Mouse (Mus musculus): Measurements from ENCODE around the gene Ncoa3.

The Ncoa3 gene

DNA sequence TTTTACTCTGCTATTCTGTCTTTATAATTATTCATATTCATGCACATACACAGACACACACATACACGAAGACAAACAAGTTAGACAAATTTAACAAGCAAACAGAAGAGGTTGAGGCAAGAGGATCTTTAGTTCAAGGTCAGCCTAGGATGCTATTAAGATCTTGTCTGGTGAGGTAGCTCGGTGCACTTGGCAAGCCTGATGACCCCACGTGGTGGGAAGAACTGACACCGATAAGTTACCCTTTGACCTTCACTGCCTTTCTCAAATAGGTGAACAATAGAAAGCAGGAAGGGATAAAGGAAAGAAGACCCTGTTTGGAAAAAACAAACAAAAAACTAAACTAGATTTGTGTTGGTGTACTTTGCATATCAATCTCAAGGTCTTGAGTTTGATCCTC lies 10.0 kb downstream of the Ncoa3 start:
- no peak for DNase-seq (ENCODE audit: low spot score)

GRCm38 (mm10) chr2:166003004-166003403 lies 10.6 kb downstream of the Ncoa3 start:
- no peak for DNase-seq (ENCODE audit: low spot score)

GRCm38 (mm10) chr2:166007046-166007445 lies 14.6 kb downstream of the Ncoa3 start:
- DNase-seq (ENCODE audit: low spot score), result no peak

GRCm38 (mm10) chr2:166008558-166009392 lies 16.3 kb downstream of the Ncoa3 start:
- no peak for DNase-seq (ENCODE audit: low spot score)

DNA sequence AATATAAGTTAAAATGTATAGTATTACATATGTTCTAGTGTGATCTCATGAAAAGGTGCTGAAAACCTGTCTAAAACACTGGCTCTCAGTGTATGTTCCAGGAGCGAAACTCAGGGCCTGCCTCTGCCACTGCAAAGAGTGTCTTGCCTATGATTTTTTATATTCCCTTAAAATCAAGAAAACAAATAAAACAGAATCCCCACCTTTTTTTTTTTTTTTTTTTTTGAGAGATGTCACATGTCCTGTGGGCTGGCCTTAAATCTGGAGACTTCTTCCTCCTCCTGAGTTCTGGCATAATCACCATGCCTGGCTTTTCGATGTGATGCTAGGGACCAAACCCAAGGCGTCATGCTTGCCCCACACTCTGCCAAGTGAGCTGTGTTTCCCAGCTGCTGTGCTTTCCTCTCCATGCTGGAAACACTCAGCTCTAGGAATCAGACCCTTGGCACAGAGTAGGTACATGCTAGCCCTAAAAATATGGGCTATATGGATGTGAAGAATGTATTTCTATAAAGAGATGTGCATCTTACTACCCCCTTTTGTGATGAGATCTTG lies 17.0 kb downstream of the Ncoa3 start:
- no peak for DNase-seq (ENCODE audit: low spot score)

DNA sequence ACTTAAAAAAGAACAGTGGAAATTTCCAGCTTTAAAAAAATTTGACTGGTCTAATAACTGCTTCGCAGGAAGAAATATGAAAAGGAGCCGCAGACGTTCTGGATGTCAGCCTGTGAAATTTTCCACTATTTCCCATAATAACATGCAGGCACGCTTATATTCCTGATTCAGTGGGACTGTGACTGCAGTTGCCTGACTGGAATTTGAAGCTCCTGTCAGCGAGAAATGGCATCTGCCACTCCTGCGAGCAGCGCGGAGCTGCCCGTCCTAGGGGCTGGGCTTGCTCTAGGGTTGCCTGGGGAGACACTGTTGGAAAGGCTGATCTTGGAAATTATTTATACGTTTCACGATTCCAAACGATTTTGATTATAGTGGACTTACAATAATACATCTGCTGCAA lies 17.9 kb downstream of the Ncoa3 start:
- DNase-seq (ENCODE audit: low spot score), result no peak

GRCm38 (mm10) chr2:166011422-166011821 lies 19.0 kb downstream of the Ncoa3 start:
- no peak for DNase-seq (ENCODE audit: low spot score)

- no peak for DNase-seq (ENCODE audit: low spot score)
These were observed 19.7 kb downstream of the Ncoa3 start for GRCm38 (mm10) chr2:166012145-166012544.

DNA sequence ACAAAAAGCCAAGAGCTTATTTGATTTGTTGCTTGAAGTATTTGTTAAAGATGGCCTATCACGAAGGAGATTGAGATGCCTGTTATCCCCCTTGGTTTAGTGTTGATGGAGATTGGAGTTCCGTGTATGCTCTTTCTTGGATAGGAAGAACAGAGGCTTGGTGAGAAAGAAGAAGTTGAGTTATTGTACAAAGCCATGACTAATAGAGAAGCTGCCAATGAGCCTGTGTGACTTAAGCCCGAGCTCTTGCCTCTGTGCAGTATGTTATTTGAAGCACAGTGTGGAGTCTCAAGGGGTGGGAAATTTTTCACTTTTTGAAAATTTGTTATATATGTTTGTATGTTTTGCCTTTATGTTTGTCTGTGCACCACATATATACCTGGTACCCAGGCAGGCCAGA lies 26.3 kb downstream of the Ncoa3 start:
- no peak for DNase-seq (ENCODE audit: low spot score)

DNA sequence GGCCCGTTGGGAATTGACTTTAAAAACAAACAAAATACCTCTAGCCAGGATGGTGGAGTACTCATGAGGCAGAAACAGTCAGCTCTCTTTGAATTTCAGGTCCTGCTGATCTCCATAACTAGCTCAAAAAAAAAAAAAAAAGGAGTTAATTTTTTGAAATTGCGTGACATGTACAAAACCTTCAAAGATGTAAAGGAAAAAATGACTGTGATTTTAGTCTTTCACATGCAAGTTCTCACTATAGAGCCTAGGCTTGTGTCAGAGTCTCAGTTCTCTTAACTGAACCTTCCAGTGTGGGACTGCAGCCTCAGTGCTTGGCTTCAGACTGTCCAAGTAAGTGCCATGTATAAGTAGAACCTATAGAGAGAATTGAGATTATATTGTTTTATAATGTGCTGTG lies 27.6 kb downstream of the Ncoa3 start:
- DNase-seq (ENCODE audit: low spot score), result no peak

DNA sequence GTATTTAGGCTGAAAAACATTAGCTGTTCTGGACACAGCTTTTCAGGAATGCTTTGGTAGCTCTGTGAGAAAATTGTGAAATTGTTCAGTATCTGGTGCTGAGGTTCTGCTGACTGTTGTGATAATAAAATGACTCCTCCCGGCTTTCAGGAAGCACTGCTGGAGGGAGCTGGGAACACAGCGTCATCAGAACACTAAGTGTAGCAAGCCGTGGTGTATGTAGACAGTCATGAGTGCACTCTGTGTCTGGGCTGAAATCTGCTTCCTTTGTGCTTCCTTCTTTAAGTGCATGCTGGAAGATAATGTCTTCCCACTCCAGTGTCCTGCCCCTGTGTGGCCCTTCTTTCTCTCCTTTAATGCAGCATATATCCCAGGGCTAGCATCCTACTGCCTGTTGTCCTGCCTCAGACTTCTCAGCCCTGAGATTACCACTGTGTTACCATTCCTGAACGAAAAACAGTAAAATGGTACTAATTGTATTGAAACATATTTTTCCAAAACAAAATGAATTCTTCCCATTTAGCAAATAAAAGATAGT lies 28.7 kb downstream of the Ncoa3 start:
- no peak for DNase-seq (ENCODE audit: low spot score)

- DNase-seq (ENCODE audit: low spot score), result no peak
These were observed 29.2 kb downstream of the Ncoa3 start for GRCm38 (mm10) chr2:166021642-166022041.

GRCm38 (mm10) chr2:166022327-166022726 lies 29.9 kb downstream of the Ncoa3 start:
- DNase-seq (ENCODE audit: low spot score), result no peak

DNA sequence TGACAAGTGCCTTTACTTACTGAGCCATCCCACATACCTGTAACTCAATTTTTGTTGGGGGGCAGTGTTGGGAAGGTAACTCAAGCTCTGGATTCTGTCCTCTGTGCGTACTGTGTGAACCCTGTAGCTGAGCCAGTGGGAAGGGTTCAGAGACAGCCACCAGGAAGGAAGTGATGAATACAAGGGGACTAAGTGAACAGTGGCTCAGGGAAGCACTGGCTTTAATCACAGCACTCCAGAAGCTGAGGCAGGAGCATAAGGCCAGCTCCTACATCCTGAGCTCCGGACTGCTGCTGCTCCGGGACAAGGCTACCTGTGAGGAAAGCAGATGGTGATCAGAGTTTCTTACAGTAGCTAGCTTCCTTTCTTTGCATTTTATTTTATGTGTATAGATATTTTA lies 31.6 kb downstream of the Ncoa3 start:
- no peak for DNase-seq (ENCODE audit: low spot score)

DNA sequence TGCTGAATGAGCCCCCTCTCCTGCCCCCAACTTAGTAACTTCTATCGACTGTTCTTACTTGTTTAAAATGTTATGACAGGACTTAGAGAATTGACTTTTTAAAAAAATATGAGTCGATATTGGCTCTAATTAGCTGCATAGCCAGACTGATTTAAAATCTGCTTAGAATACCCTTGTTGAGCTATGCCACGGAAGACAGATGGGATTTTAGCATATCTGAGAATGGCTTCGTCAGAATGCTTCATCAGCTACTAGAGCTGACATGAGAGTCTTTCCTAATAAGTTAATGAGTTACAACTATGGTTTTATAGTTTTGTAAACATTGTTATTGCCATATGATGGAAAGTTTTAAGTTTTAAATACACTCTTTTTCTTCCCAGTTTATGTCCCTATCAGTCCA lies 32.2 kb downstream of the Ncoa3 start:
- DNase-seq (ENCODE audit: low spot score), result no peak

GRCm38 (mm10) chr2:166025943-166026342 lies 33.5 kb downstream of the Ncoa3 start:
- DNase-seq (ENCODE audit: low spot score), result no peak

- no peak for DNase-seq (ENCODE audit: low spot score)
These were observed 35.4 kb downstream of the Ncoa3 start for GRCm38 (mm10) chr2:166027834-166028233.

- DNase-seq (ENCODE audit: low spot score), result no peak
These were observed 36.8 kb downstream of the Ncoa3 start for GRCm38 (mm10) chr2:166029232-166029631.

DNA sequence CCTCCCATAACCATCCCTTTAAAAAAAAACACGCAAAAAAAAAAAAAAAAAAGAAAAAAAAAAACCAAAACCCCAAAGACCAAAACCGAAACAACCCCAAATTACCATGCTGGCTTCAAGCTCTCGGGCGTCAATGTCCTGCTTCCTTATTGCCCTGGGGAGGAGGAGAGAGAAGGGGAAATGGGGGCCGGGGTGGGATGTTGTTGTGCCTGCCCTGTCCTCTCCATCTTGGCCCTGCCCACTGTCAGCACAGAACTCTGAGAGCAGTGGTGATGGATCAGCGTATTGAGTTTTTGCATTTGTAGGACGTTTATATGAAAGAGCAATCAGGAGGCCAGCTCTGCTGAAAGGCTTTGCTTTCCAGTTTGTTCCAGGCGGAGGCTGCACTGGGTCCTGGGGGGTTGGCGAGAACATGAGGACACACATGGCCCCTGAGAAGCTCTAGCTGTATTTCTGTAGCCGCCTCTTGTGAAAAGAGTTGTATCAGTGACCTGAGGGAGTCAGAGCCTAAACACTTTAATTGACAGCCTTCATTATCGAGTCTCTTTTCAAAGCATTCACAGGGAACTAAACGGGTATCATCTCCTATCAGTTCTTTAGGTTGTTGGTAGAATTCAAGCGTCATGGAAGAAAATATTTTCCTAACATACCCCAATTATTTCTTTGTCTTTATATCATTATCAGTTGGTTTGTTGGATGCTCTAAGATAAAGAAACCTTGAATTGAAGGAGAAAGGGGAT lies 38.0 kb downstream of the Ncoa3 start:
- no peak for DNase-seq (ENCODE audit: low spot score)

- no peak for DNase-seq (ENCODE audit: low spot score)
These were observed 38.9 kb downstream of the Ncoa3 start for GRCm38 (mm10) chr2:166031120-166031929.

DNA sequence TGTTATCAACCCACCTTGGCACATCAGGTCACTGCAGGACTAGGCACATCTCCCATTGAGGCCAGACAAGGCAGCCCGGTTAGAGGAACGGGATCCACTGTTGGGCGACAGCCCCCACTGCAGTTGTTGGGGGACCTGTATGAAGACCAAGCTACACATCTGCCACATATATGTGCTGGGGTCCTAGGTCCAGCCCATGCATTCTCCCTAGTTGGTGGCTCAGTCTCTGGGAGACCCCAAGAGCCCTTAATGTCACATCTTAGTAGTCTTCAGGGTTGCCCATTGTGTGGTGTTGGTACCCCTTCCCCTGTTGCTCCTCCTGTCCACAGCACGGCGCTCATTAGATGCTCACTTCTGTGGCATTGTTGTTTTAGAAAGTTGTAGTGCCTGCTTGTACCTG lies 40.2 kb downstream of the Ncoa3 start:
- no peak for DNase-seq (ENCODE audit: low spot score)

DNA sequence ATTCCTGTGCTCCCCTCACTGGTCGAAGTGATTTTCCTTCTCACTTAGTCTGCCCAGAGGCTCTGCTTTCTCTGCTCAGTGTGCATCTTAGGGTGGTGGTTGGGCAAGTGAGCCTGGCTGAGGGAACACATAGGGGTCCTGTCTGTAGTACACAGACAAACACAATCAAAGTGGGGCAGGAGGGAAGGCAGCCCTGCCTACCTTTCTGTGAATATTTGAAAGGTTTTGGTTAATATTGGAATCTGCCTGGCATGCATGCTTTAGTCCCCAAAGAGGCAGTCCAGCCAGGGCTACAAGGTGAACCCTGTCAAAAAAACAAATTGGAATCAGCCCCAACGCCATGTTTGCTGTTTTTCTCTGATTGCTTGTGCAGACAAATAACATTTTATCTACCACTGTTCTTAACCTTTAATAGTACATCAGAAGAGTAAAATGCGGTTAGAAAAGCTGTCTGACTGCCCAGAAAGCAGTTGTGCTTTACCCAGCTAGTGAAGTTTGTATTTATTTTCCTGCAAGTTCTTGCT lies 42.6 kb downstream of the Ncoa3 start:
- no peak for DNase-seq (ENCODE audit: low spot score)

Measured in urinary bladder, postnatal 10 days (tissue).